11 mouse cellular contexts compared by ENCODE assay signal in genomic region chr19:35125278-35125677, GRCm38 (mm10).
DNase-seq lines count a peak whose midpoint lies in the region; ATAC-seq and TF ChIP-seq lines count a peak whose summit lies in the region.
"Had no signal": no experiment of that assay in that cellular context is flagged by ENCODE, and none has a peak within 500 bp of the region (broad histone marks: within the 10 kb centered on the region; RNA-seq: fewer than 3 reads in every experiment).

No protein-coding gene starts in this region.

- ATAC-seq in neural tube, embryonic 12.5 days (ENCODE audit: low FRiP score, low read depth), result 0 out of 2 replicates have a peak, but pooled peaks have one; percentile 25
- peak; percentile 48; the same call in 1 of the 2 replicates for ATAC-seq in forebrain, postnatal 0 days
- ATAC-seq in stomach, postnatal 0 days (ENCODE audit: low FRiP score, low TSS enrichment), result no peak

- intact Hi-C loops in gastrocnemius, adult 2 months (cut with DNase I), result no loop called here
- intact Hi-C loops in gastrocnemius, postnatal 36 days (cut with DNase I), result no loop called here

- 25% methylated on average over 4 of the region's 4 CpGs for WGBS in neural tube, embryonic 12.5 days
- 21% methylated on average over 4 of the region's 4 CpGs for WGBS in forebrain, postnatal 0 days
- 12% methylated on average over 4 of the region's 4 CpGs for WGBS in stomach, postnatal 0 days

- peak; percentile 52 for TF ChIP-seq CTCF in gastrocnemius, adult 2 months (IDR thresholded peaks at IDR 0.05)
- peak; percentile 66 for TF ChIP-seq CTCF in forebrain, postnatal 0 days (IDR thresholded peaks at IDR 0.05; ENCODE audit: low read depth)
- peak; percentile 73 for TF ChIP-seq CTCF in stomach, postnatal 0 days (IDR thresholded peaks at IDR 0.05; ENCODE audit: low read depth)

- H3K27me3 ChIP-seq in neural tube, embryonic 12.5 days (replicated peaks), result no peaks in the 10 kb centered on the region
- no peaks in the 10 kb centered on the region for H3K27me3 ChIP-seq in forebrain, postnatal 0 days (ENCODE audit: insufficient read depth, low read length)
- H3K27me3 ChIP-seq in stomach, postnatal 0 days (ENCODE audit: control insufficient read depth, insufficient read depth, low read length), result no peaks in the 10 kb centered on the region
- H3K27me3 ChIP-seq: embryonic facial prominence, embryonic 15.5 days; limb, embryonic 12.5 days had no signal

- DNase-seq in gastrocnemius, adult 2 months, result no peak
- DNase-seq in gastrocnemius, postnatal 36 days, result no peak
- no peak for DNase-seq in neural tube, embryonic 10.5 days (ENCODE audit: extremely low spot score, low spot score)
- peak; percentile 53 for DNase-seq in forebrain, postnatal 0 days
- DNase-seq in stomach, postnatal 0 days (ENCODE audit: low spot score), result no peak
- DNase-seq in layer of hippocampus, adult 9-11 months, result no peak
- no peak for DNase-seq in heart, adult 11 months
- DNase-seq: heart, postnatal 4 days had no signal

- no peak for TF ChIP-seq EP300 in stomach, postnatal 0 days (optimal IDR thresholded peaks at IDR 0.05)

- H3K4me1 ChIP-seq in neural tube, embryonic 12.5 days, result no peaks in the 10 kb centered on the region
- H3K4me1 ChIP-seq in forebrain, postnatal 0 days (ENCODE audit: insufficient read depth), result no peaks in the 10 kb centered on the region
- no peaks in the 10 kb centered on the region for H3K4me1 ChIP-seq in stomach, postnatal 0 days (replicated peaks; ENCODE audit: control insufficient read depth, insufficient read depth)
- H3K4me1 ChIP-seq: embryonic facial prominence, embryonic 15.5 days; limb, embryonic 12.5 days had no signal

- H3K4me2 ChIP-seq in neural tube, embryonic 12.5 days (replicated peaks), result no peak overlapping the region
- H3K4me2 ChIP-seq in forebrain, postnatal 0 days (ENCODE audit: low read depth), result no peak overlapping the region
- H3K4me2 ChIP-seq in stomach, postnatal 0 days (replicated peaks; ENCODE audit: low read depth), result no peak overlapping the region
- H3K4me2 ChIP-seq: embryonic facial prominence, embryonic 15.5 days; limb, embryonic 12.5 days had no signal

- H3K9me3 ChIP-seq in neural tube, embryonic 12.5 days, result no peaks in the 10 kb centered on the region
- no peaks in the 10 kb centered on the region for H3K9me3 ChIP-seq in forebrain, postnatal 0 days (ENCODE audit: low read length)
- no peaks in the 10 kb centered on the region for H3K9me3 ChIP-seq in stomach, postnatal 0 days (ENCODE audit: control insufficient read depth, low read length)
- H3K9me3 ChIP-seq: embryonic facial prominence, embryonic 15.5 days; limb, embryonic 12.5 days had no signal

- H3K36me3 ChIP-seq in neural tube, embryonic 12.5 days, result no peaks in the 10 kb centered on the region
- H3K36me3 ChIP-seq in forebrain, postnatal 0 days (ENCODE audit: insufficient read depth), result no peaks in the 10 kb centered on the region
- no peaks in the 10 kb centered on the region for H3K36me3 ChIP-seq in stomach, postnatal 0 days (ENCODE audit: control insufficient read depth, insufficient read depth, low read length)
- H3K36me3 ChIP-seq: embryonic facial prominence, embryonic 15.5 days; limb, embryonic 12.5 days had no signal

- no peak overlapping the region for H3K9ac ChIP-seq in neural tube, embryonic 12.5 days
- H3K9ac ChIP-seq in forebrain, postnatal 0 days, result no peak overlapping the region
- H3K9ac ChIP-seq in stomach, postnatal 0 days (ENCODE audit: low read length), result no peak overlapping the region
- H3K9ac ChIP-seq: embryonic facial prominence, embryonic 15.5 days; limb, embryonic 12.5 days had no signal

- no peak overlapping the region for H3K27ac ChIP-seq in gastrocnemius, adult 2 months
- no peak overlapping the region for H3K27ac ChIP-seq in neural tube, embryonic 12.5 days
- no peak overlapping the region for H3K27ac ChIP-seq in forebrain, postnatal 0 days (ENCODE audit: low read depth, low read length)
- no peak overlapping the region for H3K27ac ChIP-seq in stomach, postnatal 0 days (replicated peaks)
- H3K27ac ChIP-seq: embryonic facial prominence, embryonic 15.5 days; limb, embryonic 12.5 days had no signal

- no peak overlapping the region for H3K4me3 ChIP-seq in gastrocnemius, adult 2 months
- H3K4me3 ChIP-seq in neural tube, embryonic 12.5 days, result no peak overlapping the region
- no peak overlapping the region for H3K4me3 ChIP-seq in forebrain, postnatal 0 days (ENCODE audit: low read depth, low read length)
- H3K4me3 ChIP-seq in stomach, postnatal 0 days (ENCODE audit: low read depth, low read length), result no peak overlapping the region
- H3K4me3 ChIP-seq: embryonic facial prominence, embryonic 15.5 days; limb, embryonic 12.5 days had no signal
